Mouse (Mus musculus): Measurements from ENCODE around the gene Fiz1.

DNA sequence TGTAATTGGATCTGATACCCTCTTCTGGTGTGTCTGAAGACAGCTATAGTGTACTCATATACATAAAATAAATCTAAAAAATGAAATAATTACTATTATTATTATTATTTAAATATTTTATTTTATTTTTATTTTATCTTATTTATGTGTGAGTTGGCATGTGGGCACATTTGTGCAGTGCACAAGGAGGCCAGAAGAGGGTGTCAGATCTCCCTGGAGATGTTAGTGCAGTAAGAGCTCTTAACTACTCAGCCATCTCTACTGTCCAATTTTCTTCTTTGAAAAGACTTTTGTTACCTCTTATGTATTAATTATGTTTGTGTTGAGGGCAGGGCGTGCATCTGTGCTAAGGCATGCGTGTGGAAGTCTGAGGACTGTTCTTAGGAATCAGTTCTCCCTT is 14.6 kb downstream of the Fiz1 start:
- TF ChIP-seq CTCF (IDR thresholded peaks at IDR 0.05; ENCODE audit: low read depth) (peak; percentile 49), EP300 (IDR thresholded peaks at IDR 0.05; ENCODE audit: low read depth) (no peak)

Data from liver, postnatal 0 days (tissue).